Mouse (Mus musculus) heart, postnatal 4 days (tissue): ENCODE data around the gene Opcml. TPM values are rescaled to one million over a fixed set of nuclear protein-coding genes. Genes with fewer than 3 reads are reported as not detected.

Experiments
- microRNA-seq, 2 experiments: library from miRNA; unstranded; fragments of <30 nt; microRNA quantifications; one replicate each; pipeline ENCODE4 v1.2.0; 2021 to 2022
- total RNA-seq, 2 experiments: library from RNA; stranded (reverse); gene quantifications; 2 replicates each; pipeline ENCODE4 v1.2.3; 2021

Opcml gene
- total RNA-seq, 2 experiments from 2014 or later, result 0.72 to 0.83 TPM

Small RNA genes within 50 kb of the gene (microRNA-seq; reads per million reads assigned to microRNA genes)
- 0 reads per million in 2 experiments for gene Gm44316
